Mouse (Mus musculus) G1E (cell line): ENCODE results near the gene Adtrp. TPM values are rescaled to one million over a fixed set of nuclear protein-coding genes. Genes with fewer than 3 reads are reported as not detected.

Experiments
- ATAC-seq: 2 replicates; pipeline ENCODE4 v1.8.0; 2016; ENCODE audit warnings: mild to moderate bottlenecking; ENCODE audit not compliant: insufficient number of reproducible peaks, poor library complexity, low FRiP score, severe bottlenecking; ENCODE audit errors: extremely low read depth
- DNase-seq: peaks from one replicate; pipeline ENCODE4 v3.0.0; 2012; ENCODE audit warnings: low spot score
- H3K27me3 ChIP-seq: 2 replicates; pipeline ENCODE4 v1.6.1; 2012; ENCODE audit warnings: mild to moderate bottlenecking, low read length, inconsistent platforms; ENCODE audit not compliant: insufficient read depth
- H3K36me3 ChIP-seq: replicated peaks from 2 replicates; pipeline ENCODE3; 2012; ENCODE audit warnings: mild to moderate bottlenecking, inconsistent platforms
- H3K4me1 ChIP-seq: 2 replicates; pipeline ENCODE4 v1.6.1; 2012; ENCODE audit warnings: low read depth, low read length, inconsistent platforms, mixed read lengths; ENCODE audit not compliant: insufficient read depth
- H3K4me3 ChIP-seq: 2 replicates; pipeline ENCODE4 v1.5.1; 2012; ENCODE audit warnings: low read depth, mild to moderate bottlenecking, inconsistent platforms, low read length, moderate library complexity, mixed read lengths
- H3K9me3 ChIP-seq: replicated peaks from 2 replicates; pipeline ENCODE4 v1.6.1; 2012; ENCODE audit warnings: inconsistent platforms
- CTCF ChIP-seq: IDR thresholded peaks from 2 replicates; pipeline ENCODE4 v1.5.1; 2012; ENCODE audit warnings: low read depth, low read length, inconsistent platforms, mixed read lengths
- GATA1 ChIP-seq: IDR thresholded peaks from 2 replicates; pipeline ENCODE4 v1.6.1; 2012; ENCODE audit warnings: borderline replicate concordance, low read length, inconsistent platforms, mixed read lengths
- GATA2 ChIP-seq: IDR thresholded peaks from 2 replicates; pipeline ENCODE4 v1.6.1; 2012; ENCODE audit warnings: low read depth, low read length, inconsistent platforms, borderline replicate concordance
- POLR2AphosphoS5 ChIP-seq: IDR thresholded peaks from 2 replicates; pipeline ENCODE4 v1.6.1; 2012; ENCODE audit warnings: low read depth, low read length, inconsistent platforms; ENCODE audit not compliant: insufficient replicate concordance
- TAL1 ChIP-seq: conservative IDR thresholded peaks from 2 replicates; pipeline ENCODE4 v1.6.1; 2012; ENCODE audit warnings: low read depth, low read length, inconsistent platforms, mixed read lengths
- polyA plus RNA-seq: library from polyadenylated mRNA; stranded (reverse); fragments of >175 nt; gene quantifications from 2 replicates; pipeline ENCODE4 v1.2.3, GENCODE M21; 2012
- total RNA-seq, 2 experiments: library from RNA; stranded (forward) in 1 of 2; stranded (reverse) in 1 of 2; fragments of 200-1000 nt in 1 of 2; fragments of >200 nt in 1 of 2; fragmentation: Nextera tagmentation in 1 of 2; gene quantifications; 2 replicates each; pipeline ENCODE4 v1.2.3; 2014 to 2017

The Adtrp gene
- total and polyA plus RNA-seq, 3 experiments, result not detected

DNA sequence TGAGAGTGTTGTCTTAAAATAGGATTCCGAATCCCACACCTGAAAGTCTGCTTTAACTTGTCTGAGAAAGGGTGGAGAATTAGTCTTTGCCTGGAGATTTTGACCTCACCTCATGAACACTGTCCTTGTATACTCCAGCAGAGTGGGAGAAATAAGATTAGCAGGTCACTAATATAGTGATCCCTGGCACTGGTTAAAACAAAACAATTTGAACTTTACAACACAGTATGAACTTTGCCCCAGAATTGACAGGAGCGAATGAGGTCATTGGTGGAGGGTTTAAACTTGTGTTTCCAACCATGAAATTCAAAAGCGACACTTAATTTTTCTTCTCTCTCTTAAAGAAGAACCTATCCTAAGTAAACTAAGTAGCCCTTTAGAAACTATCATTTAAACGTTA is 3.4 kb downstream of the Adtrp start:
- H3K36me3 ChIP-seq, result no peaks in the 10 kb centered on the region
- TF ChIP-seq TAL1, result no peak
- TF ChIP-seq POLR2AphosphoS5, result no peak
- TF ChIP-seq GATA1, result no peak
- TF ChIP-seq GATA2, result no peak
- TF ChIP-seq CTCF, result no peak
- H3K4me1 ChIP-seq, result no peaks in the 10 kb centered on the region
- H3K4me3 ChIP-seq, result no peak overlapping the region
- no peak for ATAC-seq
- DNase-seq, result no peak
- no peaks in the 10 kb centered on the region for H3K9me3 ChIP-seq
- H3K27me3 ChIP-seq, result peaks cover 3% of the 10 kb centered on the region; the same call in 1 of the 2 replicates

DNA sequence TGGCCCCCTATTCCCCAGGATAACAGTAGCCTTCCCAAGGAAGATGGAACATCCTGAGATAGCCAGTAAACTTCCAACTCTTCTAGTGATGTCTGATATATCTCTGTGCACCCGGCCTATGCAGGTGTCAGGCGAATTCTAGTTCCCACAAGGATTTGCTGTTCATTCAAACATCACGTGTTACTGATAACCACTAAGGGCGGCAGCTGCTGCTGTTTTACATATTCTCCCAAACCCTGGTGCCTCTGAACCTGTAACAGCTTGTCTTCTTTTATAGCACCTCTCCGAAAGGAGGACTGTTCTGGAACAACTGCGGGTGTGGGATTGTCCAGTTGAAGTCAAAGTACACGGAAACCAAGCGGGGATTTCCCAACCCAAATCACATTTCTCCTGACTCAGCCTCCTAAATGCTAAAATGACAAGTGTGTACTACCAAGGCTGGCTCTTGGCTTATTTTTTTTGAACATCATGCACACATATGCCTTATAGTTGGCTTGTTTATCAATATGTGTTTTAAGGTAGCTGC is 13.8 kb downstream of the Adtrp start:
- ATAC-seq (no peak), DNase-seq (no peak)
- Histone ChIP-seq H3K4me3 (no peak overlapping the region), H3K36me3 (no peaks in the 10 kb centered on the region), H3K4me1 (no peaks in the 10 kb centered on the region), H3K9me3 (no peaks in the 10 kb centered on the region), H3K27me3 (no peaks in the 10 kb centered on the region)
- TF ChIP-seq GATA2, result no peak
- no peak for TF ChIP-seq TAL1
- TF ChIP-seq POLR2AphosphoS5, result no peak
- no peak for TF ChIP-seq CTCF
- TF ChIP-seq GATA1, result no peak

DNA sequence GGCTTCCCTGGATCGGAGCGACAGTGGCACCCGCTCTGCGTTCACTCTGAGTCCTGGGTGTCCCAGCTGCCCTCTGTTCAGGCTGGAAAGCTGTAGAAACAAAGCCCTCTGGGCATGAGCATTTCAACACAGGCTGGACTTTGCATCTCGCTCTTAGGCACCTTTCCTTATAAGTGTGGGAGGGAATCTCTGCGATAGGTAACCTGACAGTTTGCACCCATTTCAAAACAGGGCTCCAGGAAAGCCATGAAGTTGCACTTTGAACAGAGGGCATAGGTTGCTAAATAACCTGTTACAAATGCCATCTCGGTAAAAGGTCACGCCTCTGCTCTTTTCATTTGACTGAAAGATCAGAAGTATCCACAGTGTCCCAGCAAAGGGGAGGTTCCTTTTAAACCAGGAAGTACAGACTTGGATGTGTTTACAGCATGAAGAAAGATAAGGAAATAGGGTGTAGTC is 19.2 kb downstream of the Adtrp start:
- Histone ChIP-seq H3K27me3 (peaks cover 9% of the 10 kb centered on the region; the same call in 1 of the 2 replicates), H3K36me3 (no peaks in the 10 kb centered on the region), H3K4me3 (no peak overlapping the region), H3K9me3 (no peaks in the 10 kb centered on the region), H3K4me1 (no peaks in the 10 kb centered on the region)
- no peak for ATAC-seq
- no peak for DNase-seq
- TF ChIP-seq POLR2AphosphoS5 (no peak), GATA1 (no peak), GATA2 (no peak), CTCF (no peak), TAL1 (no peak)

DNA sequence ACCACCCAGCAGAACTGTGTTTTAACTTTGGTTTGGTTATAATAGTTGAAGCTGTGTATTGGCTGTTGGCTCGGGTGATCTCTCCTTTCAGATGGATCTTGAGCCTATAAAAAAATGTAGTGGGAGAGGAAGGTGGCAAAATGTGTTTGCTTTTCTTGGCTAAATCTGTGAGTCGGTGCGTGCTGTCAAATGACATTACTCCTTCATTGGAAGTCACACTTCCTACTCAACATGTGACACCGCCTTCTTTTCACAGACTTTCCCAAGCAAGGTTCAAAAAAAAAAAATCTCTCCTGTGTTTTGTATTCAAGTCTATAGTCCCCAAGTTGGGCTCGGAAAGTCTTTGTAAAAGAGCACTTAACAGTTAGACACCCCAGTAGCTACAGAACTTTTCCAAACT is 19.9 kb downstream of the Adtrp start:
- TF ChIP-seq GATA1, result no peak
- no peak for TF ChIP-seq CTCF
- no peak for TF ChIP-seq TAL1
- no peak for TF ChIP-seq GATA2
- no peaks in the 10 kb centered on the region for H3K9me3 ChIP-seq
- H3K4me3 ChIP-seq, result no peak overlapping the region
- no peaks in the 10 kb centered on the region for H3K36me3 ChIP-seq
- peaks cover 9% of the 10 kb centered on the region; the same call in 1 of the 2 replicates for H3K27me3 ChIP-seq
- no peak for ATAC-seq
- H3K4me1 ChIP-seq, result no peaks in the 10 kb centered on the region
- no peak for DNase-seq

DNA sequence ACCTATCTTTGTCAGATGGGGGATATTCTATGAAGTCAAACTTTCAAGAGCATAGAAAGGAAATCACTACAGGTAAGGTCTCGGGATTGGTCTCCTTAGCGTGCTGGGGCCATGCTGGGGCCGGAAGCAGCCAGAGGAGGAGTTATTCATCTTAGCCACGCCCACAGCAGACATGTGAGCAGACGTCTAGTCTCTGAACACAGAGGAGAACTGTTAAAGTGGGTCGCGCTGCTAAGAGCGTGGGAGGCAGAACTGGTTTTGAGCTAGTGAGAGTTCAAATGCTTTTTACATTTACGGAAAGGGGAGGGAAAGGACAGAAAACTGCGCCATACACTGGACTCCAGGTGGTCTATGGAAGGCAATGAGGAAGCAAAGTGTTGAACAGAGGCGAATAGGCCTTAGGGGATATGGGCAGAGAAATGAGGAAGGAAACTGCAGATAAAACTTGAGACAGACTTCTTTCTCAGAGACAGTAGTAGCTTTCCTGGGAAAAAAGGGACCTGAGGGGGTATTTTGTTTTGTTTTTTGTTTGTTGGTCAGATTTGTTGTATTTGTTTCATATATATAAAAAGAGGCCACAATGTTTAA is 22.0 kb downstream of the Adtrp start:
- ATAC-seq, result no peak
- H3K9me3 ChIP-seq, result no peaks in the 10 kb centered on the region
- H3K4me3 ChIP-seq, result no peak overlapping the region
- TF ChIP-seq GATA2 (no peak), CTCF (no peak), TAL1 (no peak), GATA1 (no peak), POLR2AphosphoS5 (no peak)
- no peaks in the 10 kb centered on the region for H3K36me3 ChIP-seq
- DNase-seq, result no peak
- H3K27me3 ChIP-seq, result peaks cover 9% of the 10 kb centered on the region; the same call in 1 of the 2 replicates
- no peaks in the 10 kb centered on the region for H3K4me1 ChIP-seq

GRCm38 (mm10) chr13:41823077-41823476 is 24.4 kb downstream of the Adtrp start:
- no peak for ATAC-seq
- Histone ChIP-seq H3K27me3 (peaks cover 7% of the 10 kb centered on the region; the same call in 1 of the 2 replicates), H3K4me1 (no peaks in the 10 kb centered on the region), H3K36me3 (no peaks in the 10 kb centered on the region), H3K4me3 (no peak overlapping the region), H3K9me3 (no peaks in the 10 kb centered on the region)
- no peak for DNase-seq
- no peak for TF ChIP-seq GATA1
- TF ChIP-seq TAL1, result no peak
- TF ChIP-seq POLR2AphosphoS5, result no peak
